ENCODE assay signal across 11 mouse cellular contexts in genomic region chr13:46875377-46875776, GRCm38 (mm10). TPM values are rescaled to one million over a fixed set of nuclear protein-coding genes. Genes with fewer than 3 reads are reported as not detected.
DNase-seq lines count a peak whose midpoint lies in the region; ATAC-seq and TF ChIP-seq lines count a peak whose summit lies in the region.
"Had no signal": no experiment of that assay in that cellular context is flagged by ENCODE, and none has a peak within 500 bp of the region (broad histone marks: within the 10 kb centered on the region; RNA-seq: fewer than 3 reads in every experiment).

No protein-coding gene starts in this region.

- H3K27me3 ChIP-seq in forebrain, embryonic 11.5 days (ENCODE audit: control insufficient read depth, insufficient read depth, low read length) = no peaks in the 10 kb centered on the region
- H3K27me3 ChIP-seq in forebrain, embryonic 13.5 days = no peaks in the 10 kb centered on the region
- no peaks in the 10 kb centered on the region for H3K27me3 ChIP-seq in lung, embryonic 14.5 days (ENCODE audit: insufficient read depth, low read length)
- H3K27me3 ChIP-seq: heart, embryonic 12.5 days; hindbrain, embryonic 15.5 days had no signal

- no peak overlapping the region for H3K4me2 ChIP-seq in forebrain, embryonic 11.5 days (ENCODE audit: low read depth, low read length, severe bottlenecking)
- H3K4me2 ChIP-seq in forebrain, embryonic 13.5 days = no peak overlapping the region
- no peak overlapping the region for H3K4me2 ChIP-seq in lung, embryonic 14.5 days
- H3K4me2 ChIP-seq: heart, embryonic 12.5 days; hindbrain, embryonic 15.5 days had no signal

- no peak overlapping the region for H3K4me3 ChIP-seq in forebrain, embryonic 11.5 days (ENCODE audit: low read depth, low read length)
- no peak overlapping the region for H3K4me3 ChIP-seq in forebrain, embryonic 13.5 days
- no peak overlapping the region for H3K4me3 ChIP-seq in lung, embryonic 14.5 days (ENCODE audit: low read depth, low read length)
- H3K4me3 ChIP-seq: heart, embryonic 12.5 days; hindbrain, embryonic 15.5 days had no signal

- 89% methylated on average over 6 of the region's 6 CpGs for WGBS in forebrain, embryonic 11.5 days
- WGBS in forebrain, embryonic 13.5 days = 81% methylated on average over 6 of the region's 6 CpGs
- 12% methylated on average over 6 of the region's 6 CpGs for WGBS in lung, embryonic 14.5 days

- ATAC-seq in forebrain, embryonic 11.5 days (replicated peaks; ENCODE audit: low FRiP score) = no peak
- ATAC-seq in forebrain, embryonic 13.5 days = no peak
- ATAC-seq in lung, embryonic 14.5 days (ENCODE audit: insufficient read depth) = peak; percentile 98
- ATAC-seq: CD4-positive, CD25-positive, alpha-beta regulatory T cell, adult 4 months had no signal

- H3K4me1 ChIP-seq in forebrain, embryonic 11.5 days (replicated peaks; ENCODE audit: control insufficient read depth, insufficient read depth, low read length) = no peaks in the 10 kb centered on the region
- peaks cover 17% of the 10 kb centered on the region for H3K4me1 ChIP-seq in forebrain, embryonic 13.5 days
- H3K4me1 ChIP-seq in lung, embryonic 14.5 days (ENCODE audit: insufficient read depth) = peaks cover 25% of the 10 kb centered on the region

- no peak for TF ChIP-seq CTCF in lung, embryonic 14.5 days (IDR thresholded peaks at IDR 0.05; ENCODE audit: low read depth)

- H3K36me3 ChIP-seq in forebrain, embryonic 11.5 days (ENCODE audit: control insufficient read depth, insufficient read depth, low read length) = no peaks in the 10 kb centered on the region
- H3K36me3 ChIP-seq in forebrain, embryonic 13.5 days (ENCODE audit: poor library complexity, severe bottlenecking) = no peaks in the 10 kb centered on the region
- H3K36me3 ChIP-seq in lung, embryonic 14.5 days (ENCODE audit: insufficient read depth) = no peaks in the 10 kb centered on the region
- H3K36me3 ChIP-seq: heart, embryonic 12.5 days; hindbrain, embryonic 15.5 days had no signal

- no peak overlapping the region for H3K9ac ChIP-seq in forebrain, embryonic 11.5 days (ENCODE audit: low read length)
- no peak overlapping the region for H3K9ac ChIP-seq in forebrain, embryonic 13.5 days
- H3K9ac ChIP-seq in lung, embryonic 14.5 days = no peak overlapping the region
- H3K9ac ChIP-seq: heart, embryonic 12.5 days; hindbrain, embryonic 15.5 days had no signal

- H3K27ac ChIP-seq in forebrain, embryonic 11.5 days (ENCODE audit: low read depth, low read length) = no peak overlapping the region
- no peak overlapping the region for H3K27ac ChIP-seq in forebrain, embryonic 13.5 days
- H3K27ac ChIP-seq in lung, embryonic 14.5 days (ENCODE audit: low read depth) = 0 out of 2 replicates have a peak overlapping the region, but pooled peaks have one; percentile 38
- H3K27ac ChIP-seq: hindbrain, embryonic 15.5 days had no signal

- H3K9me3 ChIP-seq in forebrain, embryonic 11.5 days (ENCODE audit: control insufficient read depth, low read length) = no peaks in the 10 kb centered on the region
- H3K9me3 ChIP-seq in forebrain, embryonic 13.5 days (replicated peaks) = no peaks in the 10 kb centered on the region
- no peaks in the 10 kb centered on the region for H3K9me3 ChIP-seq in lung, embryonic 14.5 days (ENCODE audit: low read depth, low read length)
- H3K9me3 ChIP-seq: heart, embryonic 12.5 days; hindbrain, embryonic 15.5 days had no signal

- DNase-seq in forebrain, embryonic 11.5 days (ENCODE audit: low spot score) = peak; percentile 20
- peak; percentile 48 for DNase-seq in urinary bladder, postnatal 14 days (ENCODE audit: low spot score)
- no peak for DNase-seq in urinary bladder, adult 2 months (ENCODE audit: low spot score)
- peak; percentile 94 for DNase-seq in lung, embryonic 14.5 days
- peak; percentile 76 for DNase-seq in yolk sac, embryonic 10.5 days (ENCODE audit: low spot score)
- no peak for DNase-seq in left cerebral cortex, adult 8-10 months (ENCODE audit: low spot score in 2 of 2)
- DNase-seq in gastrocnemius, adult 18-20 months (ENCODE audit: low spot score) = no peak

RNA-seq across cellular contexts. Expression of gene Kif13a, which starts 54.3 kb away (rescaled TPM):
- polyA plus RNA-seq in forebrain, embryonic 11.5 days (2014; fragmentation: Nextera tagmentation; extraction: Ambion mirVana) = 21.6 and 23.1 TPM in 2 replicates
- 7.0 and 8.1 TPM in 2 replicates for polyA plus RNA-seq in forebrain, embryonic 13.5 days (2015; fragmentation: Nextera tagmentation; extraction: Ambion mirVana)
- polyA plus RNA-seq in urinary bladder, adult 2 months (2012; rRNA removed) = 25.5 and 35.3 TPM in 2 replicates
- polyA plus RNA-seq in lung, embryonic 14.5 days (2014; fragmentation: Nextera tagmentation; extraction: Ambion mirVana) = 35.4 and 40.4 TPM in 2 replicates
- 10 to 100 TPM; 25.6 to 27.6 (median 26.7) TPM for total RNA-seq in left cerebral cortex, adult 8-10 months (2022)
- 10 to 100 TPM; 82.9 to 87.5 TPM for total RNA-seq in gastrocnemius, adult 18-20 months (2021)

Comparison
In these comparisons a context has a peak if more than half of its experiments do, and no peak if none do; other contexts are left out.
1. DNase-seq: peak in forebrain, embryonic 11.5 days (single experiment), urinary bladder, postnatal 14 days (single experiment), lung, embryonic 14.5 days (single experiment) and yolk sac, embryonic 10.5 days (single experiment); none in urinary bladder, adult 2 months (single experiment), left cerebral cortex, adult 8-10 months (0 of 2) and gastrocnemius, adult 18-20 months (single experiment).